Mouse (Mus musculus) heart, adult 11 months (tissue): ENCODE measurements at regions not wholly inside any gene's neighbourhood (a gene's known extent, or its start where the extent isn't known, plus 50 kb on each side); places are given as distances from the start of the nearest gene placed in this dataset.

Experiments
- DNase-seq: peaks from one replicate; pipeline ENCODE4 v3.0.0; 2022

DNA sequence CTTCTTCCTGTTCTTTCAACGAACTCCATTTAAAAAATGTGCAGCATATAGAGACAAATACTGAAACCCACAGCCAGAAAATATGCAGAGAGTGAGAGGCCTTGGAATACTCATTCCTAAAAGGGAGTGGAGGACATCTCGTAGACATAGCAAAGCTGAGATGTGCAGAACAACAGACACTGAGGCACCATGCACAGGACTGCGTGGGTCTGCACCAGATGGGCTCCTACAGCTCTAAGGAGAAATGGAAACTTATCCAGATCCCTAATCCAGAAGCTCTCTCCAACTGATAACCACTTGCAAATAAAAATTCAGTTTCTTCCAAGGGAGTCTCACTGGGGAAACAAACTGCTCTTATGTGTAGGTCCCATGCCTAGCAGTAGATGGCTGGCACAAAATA, 101.6 kb downstream of the Slc25a24 start:
- no peak for DNase-seq

DNA sequence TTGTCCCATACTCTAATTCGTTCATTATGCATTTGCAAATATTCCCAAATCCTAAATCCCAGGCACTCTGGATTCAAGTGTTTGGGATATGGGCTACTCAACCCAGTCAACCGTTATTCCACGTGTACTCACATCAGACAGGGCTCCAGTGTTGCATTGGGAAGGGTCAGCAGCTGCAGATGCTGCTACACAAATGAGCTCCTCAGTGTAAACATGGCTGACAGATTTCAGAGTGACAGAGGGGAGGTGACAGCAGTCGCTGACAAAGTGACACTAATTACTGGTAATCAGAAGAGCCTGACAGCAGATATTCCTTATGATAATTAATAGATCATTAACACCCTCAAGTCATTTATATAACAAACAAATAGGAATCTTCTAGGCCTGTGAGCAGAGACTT, 106.2 kb upstream of the Vav3 start:
- no peak for DNase-seq

GRCm38 (mm10) chr3:109236918-109237317, 103.5 kb upstream of the Vav3 start:
- no peak for DNase-seq

DNA sequence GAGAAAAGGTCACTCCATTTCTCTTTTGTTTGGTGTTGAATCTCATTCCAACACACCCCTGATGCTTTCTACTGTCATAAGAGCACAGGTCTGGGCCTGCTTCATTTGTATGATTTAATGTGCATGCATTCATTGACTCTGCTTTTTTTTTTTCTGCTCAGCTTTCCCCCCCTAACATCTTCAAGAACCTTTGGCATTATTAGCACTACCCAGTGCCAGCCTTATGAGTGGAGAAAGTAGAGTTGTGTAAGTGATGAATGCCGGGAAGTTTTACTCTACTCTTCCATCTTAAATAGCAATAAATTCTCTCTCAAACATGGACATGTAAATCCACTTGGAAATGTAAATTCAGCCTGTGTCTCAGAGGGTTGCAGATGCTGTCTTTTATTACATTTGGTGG, 97.0 kb upstream of the Vav3 start:
- DNase-seq, result no peak

GRCm38 (mm10) chr3:109248801-109249200, 91.7 kb upstream of the Vav3 start:
- peak; percentile 92 for DNase-seq

GRCm38 (mm10) chr3:109249359-109249758, 91.1 kb upstream of the Vav3 start:
- no peak for DNase-seq

DNA sequence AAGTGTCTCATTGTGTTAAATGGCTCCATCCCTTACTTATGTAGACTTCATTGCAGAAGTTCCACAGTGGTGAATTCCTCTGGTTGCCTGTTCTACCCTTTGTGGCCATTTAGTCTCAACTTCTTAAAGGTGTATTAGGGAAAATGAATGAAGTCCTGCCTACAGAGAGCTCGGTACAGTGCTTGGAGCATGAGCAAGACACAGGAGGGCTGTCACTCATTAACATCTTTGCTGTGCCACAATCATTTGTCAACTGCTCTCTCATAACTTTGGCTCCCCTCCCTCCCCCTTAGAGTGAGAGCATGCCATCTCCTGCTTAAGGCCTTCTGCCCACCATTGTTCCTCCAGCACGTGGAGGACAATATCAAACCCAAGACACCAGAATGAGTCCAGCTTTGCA, 90.5 kb upstream of the Vav3 start:
- no peak for DNase-seq

- peak; percentile 97 for DNase-seq
These were observed 88.7 kb upstream of the Vav3 start for GRCm38 (mm10) chr3:109251716-109252115.

- DNase-seq, result peak; percentile 94
These were observed 86.3 kb upstream of the Vav3 start for GRCm38 (mm10) chr3:109254001-109254630.

DNA sequence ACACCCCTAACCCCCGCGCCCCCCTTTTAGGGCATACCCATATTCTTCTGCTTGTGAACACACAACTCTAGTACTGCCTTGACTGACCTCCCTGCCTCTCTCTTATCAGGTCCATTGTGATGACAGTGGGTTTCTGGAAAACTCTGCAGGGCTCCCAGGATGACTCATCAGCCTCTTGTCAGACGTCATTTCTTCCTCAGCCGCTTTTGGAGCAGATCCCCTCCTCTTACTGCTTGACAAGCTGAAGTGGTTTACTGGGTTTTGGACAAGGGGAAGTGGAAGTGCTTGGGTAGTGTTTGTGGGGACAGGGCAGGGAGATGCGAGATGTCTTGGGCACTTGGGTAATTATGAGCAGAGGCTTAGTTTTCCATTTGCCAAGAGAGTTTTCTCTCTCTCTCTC, 85.5 kb upstream of the Vav3 start:
- DNase-seq, result peak; percentile 98

DNA sequence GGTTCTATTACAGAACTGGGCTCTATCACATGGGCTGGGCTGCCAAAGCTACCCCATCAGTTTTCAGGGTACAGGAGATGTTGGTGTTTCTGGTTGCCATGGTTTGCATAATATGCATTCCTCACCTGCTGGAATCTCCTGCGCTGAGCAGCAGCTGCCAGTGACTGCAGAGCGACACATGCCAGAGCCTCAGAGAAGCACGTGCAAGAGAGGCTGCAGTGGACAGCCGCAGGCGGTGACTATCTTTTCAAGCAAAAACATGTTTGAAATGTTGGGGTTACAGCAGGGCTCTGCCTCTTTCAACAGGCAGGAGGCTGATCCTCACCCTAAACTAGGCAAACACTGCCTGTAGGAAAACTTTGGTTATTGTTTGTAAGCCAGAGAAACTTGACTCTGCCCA, 83.7 kb upstream of the Vav3 start:
- DNase-seq, result no peak

DNA sequence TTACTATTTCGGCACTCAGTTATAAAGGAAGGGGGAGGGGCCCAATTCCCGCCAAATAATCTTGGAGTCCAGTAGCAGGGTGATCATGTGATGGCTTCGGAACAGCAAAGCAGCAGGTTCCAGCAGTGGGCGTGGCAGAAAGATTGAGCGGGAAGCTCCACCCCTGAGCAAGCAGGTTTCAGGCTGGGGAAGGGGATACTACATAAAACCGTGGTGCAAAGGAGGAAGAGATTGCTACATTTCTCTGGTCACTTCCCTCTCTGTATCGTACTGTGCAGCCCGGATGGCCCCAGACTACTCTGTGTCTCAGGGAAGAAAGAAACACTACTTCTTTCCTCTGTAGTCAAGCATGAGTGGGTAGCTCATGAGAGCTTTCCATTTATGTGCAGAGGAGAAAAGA, 73.5 kb upstream of the Vav3 start:
- peak; percentile 97 for DNase-seq

DNA sequence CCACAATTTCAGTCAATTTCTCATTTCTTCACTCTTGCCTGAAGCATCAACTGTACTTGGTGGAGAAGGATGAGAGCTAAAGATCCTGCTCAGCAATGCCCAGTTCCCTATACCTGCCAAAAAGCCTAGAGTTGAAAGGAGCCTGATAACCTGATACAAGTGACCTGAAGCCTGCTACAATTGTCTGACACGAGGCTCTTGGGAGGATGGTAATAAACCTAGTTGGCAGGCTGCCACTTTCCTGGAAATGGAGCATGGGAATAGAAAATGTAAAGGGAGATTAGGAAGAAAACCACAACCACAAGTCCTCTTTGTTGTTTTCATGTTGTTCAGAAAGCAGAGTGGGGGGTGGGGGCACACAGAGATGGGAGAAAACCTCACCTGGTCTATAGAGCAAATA, 69.7 kb upstream of the Vav3 start:
- no peak for DNase-seq

- peak; percentile 96 for DNase-seq
These were observed 67.2 kb upstream of the Vav3 start for GRCm38 (mm10) chr3:109273074-109273801.

GRCm38 (mm10) chr3:109273802-109274155, 66.7 kb upstream of the Vav3 start:
- DNase-seq, result no peak

DNA sequence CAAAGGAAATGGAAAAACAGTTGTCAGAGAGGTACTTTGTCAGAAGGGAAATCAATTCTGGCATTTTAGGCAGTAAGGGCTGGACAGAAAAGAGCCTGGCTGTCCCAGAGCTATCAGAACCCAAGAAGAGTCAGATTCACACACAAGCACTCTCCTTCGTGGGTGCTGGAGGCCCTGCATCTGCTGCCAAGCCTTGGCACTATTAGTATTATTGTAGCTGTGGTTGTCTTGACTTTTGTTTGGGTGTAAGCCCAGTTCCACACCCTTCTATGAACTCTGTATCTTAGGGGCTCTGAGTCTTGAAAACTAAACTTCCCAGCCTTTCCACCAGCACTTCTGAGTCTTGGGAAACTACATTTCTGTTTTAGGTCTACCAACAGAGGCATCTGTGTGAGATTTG, 61.4 kb upstream of the Vav3 start:
- DNase-seq, result peak; percentile 95

DNA sequence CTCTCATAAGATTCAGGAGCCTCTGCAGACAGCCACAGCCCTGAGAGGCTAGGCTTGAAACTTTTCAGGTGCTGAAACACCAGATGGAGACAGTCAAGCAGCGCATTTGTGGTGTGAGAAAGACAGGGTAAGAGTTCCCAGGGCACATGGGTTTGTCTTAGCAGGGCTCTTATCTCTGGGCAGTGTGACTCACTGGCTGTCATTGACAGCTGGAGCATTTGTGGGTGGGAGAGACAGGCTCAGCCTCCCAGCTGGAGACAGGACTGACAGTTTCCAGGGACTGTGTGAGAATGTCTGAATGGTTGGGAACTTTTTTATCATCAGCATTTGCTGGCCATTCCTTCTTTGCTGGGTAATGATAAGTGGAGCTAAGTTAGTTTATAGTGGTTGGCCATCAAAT, 53.9 kb upstream of the Vav3 start:
- DNase-seq, result peak; percentile 99
